Mouse (Mus musculus): Measurements from ENCODE around the gene Kat5. TPM values are rescaled to one million over a fixed set of nuclear protein-coding genes. Genes with fewer than 3 reads are reported as not detected.

The Kat5 gene
- polyA plus RNA-seq, 1 experiment from 2014 or later: 15.8 TPM

DNA sequence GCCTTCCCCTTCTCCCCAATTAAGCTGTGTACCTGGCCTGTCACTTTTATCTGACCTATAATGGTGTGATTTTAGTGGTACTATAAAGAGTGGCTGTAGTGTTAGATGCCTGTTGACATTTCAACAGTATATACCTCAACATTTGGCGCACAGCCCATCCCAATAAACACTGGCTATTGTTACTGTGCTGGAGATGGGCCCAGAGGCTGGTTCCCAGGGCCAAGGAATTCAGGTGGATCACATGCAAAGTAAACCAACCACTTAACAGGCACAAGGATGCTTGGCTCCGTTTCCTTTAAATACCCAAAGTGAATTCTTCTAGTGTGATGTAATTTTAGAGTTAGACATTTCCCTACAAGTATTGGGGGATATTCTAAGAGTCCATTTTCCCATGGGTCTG, 4.9 kb upstream of the Kat5 start:
- Histone ChIP-seq H3K4me3 (ENCODE audit: low read depth, low read length) (no peak overlapping the region), H3K4me1 (ENCODE audit: insufficient read depth) (peaks cover 19% of the 10 kb centered on the region), H3K27ac (ENCODE audit: low read depth) (no peak overlapping the region), H3K27me3 (ENCODE audit: insufficient read depth, low read length) (no peaks in the 10 kb centered on the region), H3K4me2 (ENCODE audit: low read depth, low read length) (no peak overlapping the region), H3K9me3 (ENCODE audit: low read length) (no peaks in the 10 kb centered on the region), H3K36me3 (replicated peaks; ENCODE audit: insufficient read depth, low read length) (no peaks in the 10 kb centered on the region), H3K9ac (replicated peaks) (no peak overlapping the region)
- no peak for ATAC-seq
- no peak for DNase-seq
- TF ChIP-seq EP300 (IDR thresholded peaks at IDR 0.05; ENCODE audit: low read depth): no peak
- no peak for TF ChIP-seq CTCF (IDR thresholded peaks at IDR 0.05; ENCODE audit: low read depth)
- WGBS (ENCODE audit: insufficient replicate concordance): 73% methylated on average over 2 of the region's 2 CpGs

DNA sequence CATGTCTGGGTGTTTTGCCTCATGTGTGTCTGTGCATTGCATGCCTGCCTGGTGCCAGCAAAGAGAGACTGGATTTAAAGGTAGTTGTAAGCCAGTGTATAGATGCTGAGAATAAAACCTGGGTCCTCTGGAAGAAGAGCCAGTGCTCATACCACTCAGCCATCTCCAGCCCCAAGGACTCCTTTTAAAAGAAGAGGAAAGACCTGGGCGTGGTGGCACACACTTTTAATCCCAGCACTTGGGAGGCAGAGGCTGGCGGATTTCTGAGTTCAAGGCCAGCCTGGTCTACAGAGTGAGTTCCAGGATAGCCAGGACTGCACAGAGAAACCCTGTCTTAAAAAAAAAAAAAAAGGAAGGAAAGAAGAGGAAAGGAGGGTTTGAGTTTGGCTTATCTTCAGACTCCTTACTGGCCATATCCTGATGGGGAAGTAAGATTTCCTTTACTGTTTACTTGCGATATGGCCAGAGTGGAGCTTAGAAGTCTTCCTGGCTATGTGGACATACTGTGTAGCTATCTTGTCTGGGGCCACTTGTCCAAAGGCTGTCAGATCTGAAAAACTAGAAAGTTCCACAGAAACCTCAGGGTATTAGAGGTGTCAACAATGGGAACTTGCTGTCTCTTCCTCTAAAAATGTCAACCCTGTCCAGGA, 2.9 kb upstream of the Kat5 start:
- no peak overlapping the region for H3K4me2 ChIP-seq (ENCODE audit: low read depth, low read length)
- ATAC-seq (no peak), DNase-seq (no peak)
- peaks cover 27% of the 10 kb centered on the region for H3K4me1 ChIP-seq (ENCODE audit: insufficient read depth)
- H3K9me3 ChIP-seq (ENCODE audit: low read length): no peaks in the 10 kb centered on the region
- H3K27ac ChIP-seq (ENCODE audit: low read depth): no peak overlapping the region
- H3K4me3 ChIP-seq (ENCODE audit: low read depth, low read length): no peak overlapping the region
- H3K9ac ChIP-seq (replicated peaks): no peak overlapping the region
- 38% methylated on average over 3 of the region's 3 CpGs for WGBS (ENCODE audit: insufficient replicate concordance)
- peaks cover 9% of the 10 kb centered on the region for H3K36me3 ChIP-seq (replicated peaks; ENCODE audit: insufficient read depth, low read length)
- TF ChIP-seq EP300 (IDR thresholded peaks at IDR 0.05; ENCODE audit: low read depth) (peak; percentile 66), CTCF (IDR thresholded peaks at IDR 0.05; ENCODE audit: low read depth) (no peak)
- H3K27me3 ChIP-seq (ENCODE audit: insufficient read depth, low read length): no peaks in the 10 kb centered on the region

DNA sequence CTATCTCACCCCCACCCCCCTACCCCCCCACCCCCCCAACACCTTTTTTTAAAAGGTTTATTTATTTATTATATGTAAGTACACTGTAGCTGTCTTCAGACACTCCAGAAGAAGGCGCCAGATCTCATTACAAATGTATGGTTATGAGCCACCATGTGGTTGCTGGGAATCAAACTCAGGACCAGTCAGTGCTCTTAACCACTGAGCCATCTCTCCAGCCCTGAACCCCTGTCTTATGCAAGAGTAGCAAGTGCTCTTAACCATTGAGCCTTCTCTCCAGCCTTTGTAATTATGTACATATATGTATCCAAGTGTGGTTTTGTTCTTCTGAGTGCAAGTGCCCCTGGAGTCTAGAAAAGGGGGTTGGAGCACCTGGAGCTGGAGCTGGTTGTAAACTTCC, 1.9 kb upstream of the Kat5 start:
- H3K4me1 ChIP-seq (ENCODE audit: insufficient read depth): peaks cover 27% of the 10 kb centered on the region
- H3K9ac ChIP-seq (replicated peaks): no peak overlapping the region
- peaks cover 18% of the 10 kb centered on the region for H3K36me3 ChIP-seq (replicated peaks; ENCODE audit: insufficient read depth, low read length)
- 76% methylated on average over 1 of the region's 1 CpGs for WGBS (ENCODE audit: insufficient replicate concordance)
- no peak for ATAC-seq
- H3K4me3 ChIP-seq (ENCODE audit: low read depth, low read length): no peak overlapping the region
- DNase-seq: no peak
- no peaks in the 10 kb centered on the region for H3K27me3 ChIP-seq (ENCODE audit: insufficient read depth, low read length)
- no peaks in the 10 kb centered on the region for H3K9me3 ChIP-seq (ENCODE audit: low read length)
- no peak overlapping the region for H3K4me2 ChIP-seq (ENCODE audit: low read depth, low read length)
- TF ChIP-seq EP300 (IDR thresholded peaks at IDR 0.05; ENCODE audit: low read depth) (no peak), CTCF (IDR thresholded peaks at IDR 0.05; ENCODE audit: low read depth) (no peak)
- 0 out of 2 replicates have a peak overlapping the region, but pooled peaks have one; percentile 40 for H3K27ac ChIP-seq (ENCODE audit: low read depth)

DNA sequence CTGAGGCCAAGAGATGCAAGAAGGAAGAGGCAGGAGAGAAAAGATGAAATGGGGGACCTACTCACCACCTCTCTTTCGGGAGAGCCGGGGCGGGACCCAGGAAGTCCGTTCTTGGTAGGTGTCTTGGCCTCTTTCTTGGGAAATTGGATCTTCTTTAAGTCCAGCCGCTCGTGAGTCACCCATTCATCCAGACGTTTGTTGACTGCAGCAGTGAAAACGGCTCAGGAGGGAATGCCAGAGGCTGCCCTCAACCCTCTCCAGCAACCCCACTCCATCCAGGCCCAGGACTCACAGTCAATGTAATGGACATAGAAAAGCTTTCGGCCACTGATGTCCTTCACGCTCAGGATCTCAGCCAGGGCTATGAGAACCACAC, 878 bp downstream of the Kat5 start:
- DNase-seq: no peak
- WGBS (ENCODE audit: insufficient replicate concordance): 51% methylated on average over 10 of the region's 10 CpGs
- Histone ChIP-seq H3K27ac (ENCODE audit: low read depth) (peak overlapping the region; percentile 95), H3K4me3 (ENCODE audit: low read depth, low read length) (peak overlapping the region; percentile 68), H3K27me3 (ENCODE audit: insufficient read depth, low read length) (no peaks in the 10 kb centered on the region), H3K4me1 (ENCODE audit: insufficient read depth) (peaks cover 27% of the 10 kb centered on the region), H3K9me3 (ENCODE audit: low read length) (no peaks in the 10 kb centered on the region), H3K9ac (replicated peaks) (peak overlapping the region; percentile 87), H3K4me2 (ENCODE audit: low read depth, low read length) (peak overlapping the region; percentile 90), H3K36me3 (replicated peaks; ENCODE audit: insufficient read depth, low read length) (peaks cover 46% of the 10 kb centered on the region)
- no peak for ATAC-seq
- TF ChIP-seq CTCF (IDR thresholded peaks at IDR 0.05; ENCODE audit: low read depth) (no peak), EP300 (IDR thresholded peaks at IDR 0.05; ENCODE audit: low read depth) (no peak)

DNA sequence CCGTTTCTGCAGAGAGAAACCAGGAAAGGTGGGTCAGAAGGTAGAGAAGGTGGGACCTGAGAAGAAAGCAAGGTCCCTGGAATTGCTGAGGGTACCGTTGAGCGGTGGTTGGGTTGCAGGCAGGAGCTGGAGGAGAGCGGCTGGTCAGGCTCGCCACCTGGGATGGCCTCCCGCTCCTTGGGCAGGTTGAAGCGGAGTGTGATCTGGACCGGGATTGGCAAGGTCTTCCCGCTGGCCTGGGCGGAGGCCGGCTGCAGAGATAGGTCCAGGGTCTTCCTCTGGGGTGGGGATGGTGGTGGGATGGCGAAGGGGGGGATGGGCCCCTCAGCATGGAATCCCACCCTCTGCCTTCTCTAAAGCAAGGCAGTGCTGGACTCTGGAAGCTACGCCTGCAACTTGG, 1.3 kb downstream of the Kat5 start:
- H3K27me3 ChIP-seq (ENCODE audit: insufficient read depth, low read length): no peaks in the 10 kb centered on the region
- peaks cover 31% of the 10 kb centered on the region for H3K4me1 ChIP-seq (ENCODE audit: insufficient read depth)
- no peak overlapping the region for H3K27ac ChIP-seq (ENCODE audit: low read depth)
- WGBS (ENCODE audit: insufficient replicate concordance): 94% methylated on average over 12 of the region's 13 CpGs
- H3K9me3 ChIP-seq (ENCODE audit: low read length): no peaks in the 10 kb centered on the region
- DNase-seq (no peak), ATAC-seq (no peak)
- peak overlapping the region; percentile 90; the same call in 1 of the 2 replicates for H3K4me2 ChIP-seq (ENCODE audit: low read depth, low read length)
- no peak overlapping the region for H3K4me3 ChIP-seq (ENCODE audit: low read depth, low read length)
- H3K36me3 ChIP-seq (replicated peaks; ENCODE audit: insufficient read depth, low read length): peaks cover 50% of the 10 kb centered on the region
- no peak for TF ChIP-seq CTCF (IDR thresholded peaks at IDR 0.05; ENCODE audit: low read depth)
- no peak for TF ChIP-seq EP300 (IDR thresholded peaks at IDR 0.05; ENCODE audit: low read depth)
- H3K9ac ChIP-seq (replicated peaks): no peak overlapping the region

DNA sequence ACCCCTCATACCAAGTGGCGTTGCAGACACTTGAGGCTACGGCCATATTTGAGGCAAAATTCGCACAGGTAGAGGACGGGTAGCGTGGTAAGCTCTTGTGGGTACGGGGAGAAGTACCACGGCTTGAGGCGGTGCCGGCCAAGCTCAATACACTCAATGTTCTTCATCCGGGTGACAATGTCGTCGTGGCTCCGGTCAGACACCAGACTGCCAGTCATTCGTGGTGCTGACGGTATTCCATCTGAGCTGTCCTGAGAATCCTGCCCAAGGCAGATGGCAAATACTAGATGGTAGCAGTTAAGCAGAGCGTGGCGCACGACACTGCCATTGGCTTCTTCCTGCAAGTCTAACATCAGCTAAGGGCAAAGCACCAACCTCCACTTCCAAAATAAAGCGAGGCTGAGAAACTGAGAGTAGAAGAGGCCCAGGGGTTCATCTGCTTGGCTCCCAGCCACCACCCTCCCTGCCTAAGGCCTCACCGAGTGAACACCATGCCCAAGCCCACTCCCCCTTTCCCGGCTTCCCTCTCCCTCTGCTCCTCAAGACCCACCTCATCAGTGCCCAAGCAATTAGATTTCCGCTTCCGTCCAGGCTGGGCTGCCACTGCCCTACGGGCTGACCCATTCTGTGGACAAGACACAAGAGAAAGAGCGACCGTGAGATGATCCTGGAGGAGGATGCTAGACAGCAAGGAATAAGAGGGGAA, 2.2 kb downstream of the Kat5 start:
- TF ChIP-seq EP300 (IDR thresholded peaks at IDR 0.05; ENCODE audit: low read depth): no peak
- no peak for TF ChIP-seq CTCF (IDR thresholded peaks at IDR 0.05; ENCODE audit: low read depth)
- H3K27me3 ChIP-seq (ENCODE audit: insufficient read depth, low read length): no peaks in the 10 kb centered on the region
- no peak for DNase-seq
- no peak overlapping the region for H3K9ac ChIP-seq (replicated peaks)
- peaks cover 33% of the 10 kb centered on the region for H3K4me1 ChIP-seq (ENCODE audit: insufficient read depth)
- no peak overlapping the region for H3K4me3 ChIP-seq (ENCODE audit: low read depth, low read length)
- no peak overlapping the region for H3K4me2 ChIP-seq (ENCODE audit: low read depth, low read length)
- no peaks in the 10 kb centered on the region for H3K9me3 ChIP-seq (ENCODE audit: low read length)
- no peak for ATAC-seq
- WGBS (ENCODE audit: insufficient replicate concordance): 93% methylated on average over 26 of the region's 26 CpGs
- H3K27ac ChIP-seq (ENCODE audit: low read depth): no peak overlapping the region
- peaks cover 58% of the 10 kb centered on the region for H3K36me3 ChIP-seq (replicated peaks; ENCODE audit: insufficient read depth, low read length)
